Mouse (Mus musculus): Measurements from ENCODE around the gene Nptxr. TPM values are rescaled to one million over a fixed set of nuclear protein-coding genes. Genes with fewer than 3 reads are reported as not detected.
"Not testable (repeated sequence)": the region's sequence is repeated elsewhere in the genome, so short reads cannot be mapped to it uniquely, and the experiment has no call there.

Gene Nptxr
- total and polyA plus RNA-seq, 3 experiments = 0.09 to 2.1 (median 0.14) TPM

GRCm38 (mm10) chr15:79813666-79814258 is 9.2 kb upstream of the Nptxr start:
- H3K4me2 ChIP-seq (ENCODE audit: insufficient read depth, low read depth, poor library complexity, severe bottlenecking) = no peak overlapping the region
- H3K79me2 ChIP-seq (replicated peaks; ENCODE audit: control insufficient read depth, extremely low read depth, insufficient read depth, poor library complexity, severe bottlenecking) = no peaks in the 10 kb centered on the region
- dilution Hi-C loops (cut with MboI; ENCODE audit: extremely low pct_ligation_motif_present, extremely low pct_unique_long_range_greater_than_20kb, low sequenced_read_pairs) = no loop called here

GRCm38 (mm10) chr15:79812840-79813239 is 8.3 kb upstream of the Nptxr start:
- H3K79me2 ChIP-seq (replicated peaks; ENCODE audit: control insufficient read depth, extremely low read depth, insufficient read depth, poor library complexity, severe bottlenecking); H3K9ac ChIP-seq (ENCODE audit: insufficient read depth, low read depth); in situ Hi-C loops (cut with MboI; ENCODE audit: low pct_ligation_motif_present, low pct_unique_long_range_greater_than_20kb, low sequenced_read_pairs); H3K9me3 ChIP-seq (replicated peaks; ENCODE audit: low read length); H3K27ac ChIP-seq (ENCODE audit: insufficient read depth, low read depth); H3K36me3 ChIP-seq (replicated peaks in 1 of 2; ENCODE audit: control insufficient read depth in 1 of 2, insufficient read depth in 1 of 2, low read length in 1 of 2); DNase-seq (ENCODE audit: extremely low read depth); H3K4me3 ChIP-seq (replicated peaks in 1 of 3; ENCODE audit: low read depth in 2 of 3, low read length in 2 of 3, poor library complexity in 1 of 3); H3K4me1 ChIP-seq (ENCODE audit: control insufficient read depth in 1 of 2, insufficient read depth in 2 of 2); H3K4me2 ChIP-seq (ENCODE audit: insufficient read depth, low read depth, poor library complexity, severe bottlenecking); dilution Hi-C loops (cut with MboI; ENCODE audit: extremely low pct_ligation_motif_present, extremely low pct_unique_long_range_greater_than_20kb, low sequenced_read_pairs): not testable (repeated sequence)
- peaks cover 46% of the 10 kb centered on the region for H3K27me3 ChIP-seq (replicated peaks)

More at GRCm38 (mm10) chr15:79813666-79814258, 9.2 kb upstream of the Nptxr start:
- H3K27ac ChIP-seq (ENCODE audit: insufficient read depth, low read depth) = no peak overlapping the region
- H3K4me1 ChIP-seq (ENCODE audit: control insufficient read depth in 1 of 2, insufficient read depth in 2 of 2) = no peaks in the 10 kb centered on the region
- H3K9me3 ChIP-seq (replicated peaks; ENCODE audit: low read length) = peaks cover 5% of the 10 kb centered on the region
- in situ Hi-C loops (cut with MboI; ENCODE audit: low pct_ligation_motif_present, low pct_unique_long_range_greater_than_20kb, low sequenced_read_pairs) = no loop called here
- H3K9ac ChIP-seq (ENCODE audit: insufficient read depth, low read depth) = no peak overlapping the region
- H3K36me3 ChIP-seq (replicated peaks in 1 of 2; ENCODE audit: control insufficient read depth in 1 of 2, insufficient read depth in 1 of 2, low read length in 1 of 2) = no peaks in the 10 kb centered on the region
- no peak for DNase-seq (ENCODE audit: extremely low read depth)
- H3K27me3 ChIP-seq (replicated peaks) = peaks cover 44% of the 10 kb centered on the region
- no peak overlapping the region for H3K4me3 ChIP-seq (replicated peaks in 1 of 3; ENCODE audit: low read depth in 2 of 3, low read length in 2 of 3, poor library complexity in 1 of 3)
- no peak for TF ChIP-seq SMC3 (IDR thresholded peaks at IDR 0.05; ENCODE audit: low read depth, low read length)
- no peak for TF ChIP-seq JUN (IDR thresholded peaks at IDR 0.05; ENCODE audit: insufficient read depth, low read depth, low read length)

- dilution Hi-C loops (cut with MboI; ENCODE audit: extremely low pct_ligation_motif_present, extremely low pct_unique_long_range_greater_than_20kb, low sequenced_read_pairs) (no loop called here), in situ Hi-C loops (cut with MboI; ENCODE audit: low pct_ligation_motif_present, low pct_unique_long_range_greater_than_20kb, low sequenced_read_pairs) (no loop called here)
- Histone ChIP-seq H3K9ac (ENCODE audit: insufficient read depth, low read depth) (no peak overlapping the region), H3K4me1 (ENCODE audit: control insufficient read depth in 1 of 2, insufficient read depth in 2 of 2) (0 out of 4 replicates have a peak, but pooled peaks cover 0 to 4% of the 10 kb centered on the region in 2 experiments), H3K27me3 (replicated peaks) (peaks cover 61% of the 10 kb centered on the region), H3K79me2 (replicated peaks; ENCODE audit: control insufficient read depth, extremely low read depth, insufficient read depth, poor library complexity, severe bottlenecking) (no peaks in the 10 kb centered on the region), H3K36me3 (replicated peaks in 1 of 2; ENCODE audit: control insufficient read depth in 1 of 2, insufficient read depth in 1 of 2, low read length in 1 of 2) (no peaks in the 10 kb centered on the region), H3K4me2 (ENCODE audit: insufficient read depth, low read depth, poor library complexity, severe bottlenecking) (no peak overlapping the region), H3K27ac (ENCODE audit: insufficient read depth, low read depth) (no peak overlapping the region), H3K9me3 (replicated peaks; ENCODE audit: low read length) (no peaks in the 10 kb centered on the region), H3K4me3 (replicated peaks in 1 of 3; ENCODE audit: low read depth in 2 of 3, low read length in 2 of 3, poor library complexity in 1 of 3) (no peak overlapping the region)
- TF ChIP-seq MAX (IDR thresholded peaks at IDR 0.05; ENCODE audit: low read length) (no peak), NRF1 (IDR thresholded peaks at IDR 0.05; ENCODE audit: low read depth, low read length) (no peak)
- DNase-seq (ENCODE audit: extremely low read depth) = no peak
These were observed 6.4 kb upstream of the Nptxr start for GRCm38 (mm10) chr15:79810997-79811396.

- dilution Hi-C loops (cut with MboI; ENCODE audit: extremely low pct_ligation_motif_present, extremely low pct_unique_long_range_greater_than_20kb, low sequenced_read_pairs) = no loop called here
- DNase-seq (ENCODE audit: extremely low read depth) = no peak
- Histone ChIP-seq H3K9ac (ENCODE audit: insufficient read depth, low read depth) (no peak overlapping the region), H3K4me1 (ENCODE audit: control insufficient read depth in 1 of 2, insufficient read depth in 2 of 2) (peaks cover 0 to 7% of the 10 kb centered on the region in 2 experiments; a peak in 3 of 4 replicates), H3K4me2 (ENCODE audit: insufficient read depth, low read depth, poor library complexity, severe bottlenecking) (no peak overlapping the region), H3K36me3 (replicated peaks in 1 of 2; ENCODE audit: control insufficient read depth in 1 of 2, insufficient read depth in 1 of 2, low read length in 1 of 2) (no peaks in the 10 kb centered on the region), H3K27me3 (replicated peaks) (peaks cover 70% of the 10 kb centered on the region), H3K79me2 (replicated peaks; ENCODE audit: control insufficient read depth, extremely low read depth, insufficient read depth, poor library complexity, severe bottlenecking) (no peaks in the 10 kb centered on the region), H3K9me3 (replicated peaks; ENCODE audit: low read length) (peaks cover under 1% of the 10 kb centered on the region), H3K27ac (ENCODE audit: insufficient read depth, low read depth) (no peak overlapping the region), H3K4me3 (replicated peaks in 1 of 3; ENCODE audit: low read depth in 2 of 3, low read length in 2 of 3, poor library complexity in 1 of 3) (no peak overlapping the region)
- in situ Hi-C loops (cut with MboI; ENCODE audit: low pct_ligation_motif_present, low pct_unique_long_range_greater_than_20kb, low sequenced_read_pairs) = no loop called here
- no peak for TF ChIP-seq MEF2A (IDR thresholded peaks at IDR 0.05; ENCODE audit: borderline replicate concordance, low read depth, low read length)
- no peak for TF ChIP-seq MAFK (IDR thresholded peaks at IDR 0.05; ENCODE audit: insufficient replicate concordance, low read length)
- no peak for TF ChIP-seq SIN3A (IDR thresholded peaks at IDR 0.05; ENCODE audit: low read length)
- TF ChIP-seq JUND (conservative IDR thresholded peaks at IDR 0.05; ENCODE audit: low read depth, low read length) = no peak
- no peak for TF ChIP-seq ZNF384 (IDR thresholded peaks at IDR 0.05; ENCODE audit: low read depth, low read length)
- TF ChIP-seq NRF1 (IDR thresholded peaks at IDR 0.05; ENCODE audit: low read depth, low read length) = no peak
- no peak for TF ChIP-seq JUN (IDR thresholded peaks at IDR 0.05; ENCODE audit: insufficient read depth, low read depth, low read length)
- no peak for TF ChIP-seq TBP (conservative IDR thresholded peaks at IDR 0.05; ENCODE audit: low read depth, low read length)
- TF ChIP-seq BHLHE40 (IDR thresholded peaks at IDR 0.05; ENCODE audit: low read depth, low read length) = no peak
- TF ChIP-seq RCOR1 (conservative IDR thresholded peaks at IDR 0.05; ENCODE audit: low read depth, low read length) = no peak
- no peak for TF ChIP-seq CHD2 (IDR thresholded peaks at IDR 0.05; ENCODE audit: low read length)
- no peak for TF ChIP-seq E2F4 (IDR thresholded peaks at IDR 0.05; ENCODE audit: insufficient replicate concordance, low read depth, low read length)
- TF ChIP-seq KAT2A (IDR thresholded peaks at IDR 0.05; ENCODE audit: insufficient replicate concordance, low read length) = no peak
- no peak for TF ChIP-seq RAD21 (IDR thresholded peaks at IDR 0.05; ENCODE audit: low read depth, low read length)
- no peak for TF ChIP-seq SMC3 (IDR thresholded peaks at IDR 0.05; ENCODE audit: low read depth, low read length)
- TF ChIP-seq ELF1 (IDR thresholded peaks at IDR 0.05; ENCODE audit: low read depth, low read length) = no peak
These were observed 5.5 kb upstream of the Nptxr start for GRCm38 (mm10) chr15:79810061-79810460.

All from CH12.LX (cell line).